1 mouse cellular context compared by ENCODE assay signal in genomic region chr10:96107825-96108224, GRCm38 (mm10).
TF ChIP-seq lines count a peak whose summit lies in the region.

No protein-coding gene starts in this region.

TF ChIP-seq in myocyte, 11 proteins besides CTCF, POLR2A, EP300 and RAD21 (continued from another document):
- no peak for TF ChIP-seq MYOD1 (IDR thresholded peaks at IDR 0.05; ENCODE audit: control insufficient read depth in 1 of 3, insufficient read length in 2 of 3, low read depth in 2 of 3)
- TF ChIP-seq E2F4 (IDR thresholded peaks at IDR 0.05; ENCODE audit: insufficient read depth): no peak
